In genomic region chr19:5456241-5456921, GRCm38 (mm10) we compare ENCODE assay signal across 8 mouse cellular contexts. TPM values are rescaled to one million over a fixed set of nuclear protein-coding genes. Genes with fewer than 3 reads are reported as not detected.
DNase-seq lines count a peak whose midpoint lies in the region; ATAC-seq and TF ChIP-seq lines count a peak whose summit lies in the region.

No protein-coding gene starts in this region.

- no peak; the same call in 1 of the 2 replicates for ATAC-seq in hindbrain, embryonic 12.5 days (ENCODE audit: low FRiP score)
- no peak for ATAC-seq in liver, embryonic 12.5 days
- ATAC-seq in neural tube, embryonic 12.5 days (ENCODE audit: low FRiP score, low read depth): no peak

- H3K4me2 ChIP-seq in hindbrain, embryonic 12.5 days (replicated peaks): peak overlapping the region; percentile 99
- H3K4me2 ChIP-seq in liver, embryonic 12.5 days: peak overlapping the region; percentile 87
- peak overlapping the region; percentile 99 for H3K4me2 ChIP-seq in neural tube, embryonic 12.5 days (replicated peaks)

- TF ChIP-seq CTCF in embryonic fibroblast, embryonic 13.5 days (IDR thresholded peaks at IDR 0.05; ENCODE audit: borderline replicate concordance, insufficient read depth, low read length): no peak

- H3K9ac ChIP-seq in hindbrain, embryonic 12.5 days: peak overlapping the region; percentile 87
- peak overlapping the region; percentile 73 for H3K9ac ChIP-seq in liver, embryonic 12.5 days
- H3K9ac ChIP-seq in neural tube, embryonic 12.5 days: peak overlapping the region; percentile 88

- H3K4me3 ChIP-seq in embryonic fibroblast, embryonic 13.5 days (ENCODE audit: insufficient read depth, low read length): peak overlapping the region; percentile 70
- H3K4me3 ChIP-seq in hindbrain, embryonic 12.5 days: peak overlapping the region; percentile 77
- H3K4me3 ChIP-seq in liver, embryonic 12.5 days: peak overlapping the region; percentile 69
- H3K4me3 ChIP-seq in neural tube, embryonic 12.5 days: peak overlapping the region; percentile 77

- peaks cover 17% of the 10 kb centered on the region for H3K27me3 ChIP-seq in hindbrain, embryonic 12.5 days
- H3K27me3 ChIP-seq in liver, embryonic 12.5 days (replicated peaks): peaks cover 9% of the 10 kb centered on the region
- H3K27me3 ChIP-seq in neural tube, embryonic 12.5 days (replicated peaks): no peaks in the 10 kb centered on the region; the same call in 1 of the 2 replicates

- DNase-seq in adrenal gland, postnatal 14 days: peak; percentile 45
- DNase-seq in adrenal gland, adult 8-10 months: no peak
- DNase-seq in adrenal gland, adult 18-20 months (ENCODE audit: low spot score in 2 of 2): no peak
- no peak for DNase-seq in urinary bladder, postnatal 25 days (ENCODE audit: low spot score)

- TF ChIP-seq POLR2A in embryonic fibroblast, embryonic 13.5 days (IDR thresholded peaks at IDR 0.05; ENCODE audit: low read depth, low read length): peak; percentile 1; the same call in 1 of the 2 replicates

- 5% methylated on average over 26 of the region's 26 CpGs for WGBS in hindbrain, embryonic 12.5 days
- WGBS in liver, embryonic 12.5 days (ENCODE audit: insufficient replicate concordance): 5% methylated on average over 26 of the region's 26 CpGs
- 4% methylated on average over 26 of the region's 26 CpGs for WGBS in neural tube, embryonic 12.5 days

- H3K9me3 ChIP-seq in hindbrain, embryonic 12.5 days (replicated peaks): no peaks in the 10 kb centered on the region
- no peaks in the 10 kb centered on the region for H3K9me3 ChIP-seq in liver, embryonic 12.5 days (replicated peaks)
- no peaks in the 10 kb centered on the region for H3K9me3 ChIP-seq in neural tube, embryonic 12.5 days

- H3K27ac ChIP-seq in embryonic fibroblast, embryonic 13.5 days (ENCODE audit: insufficient read depth, low read length): peak overlapping the region; percentile 66; the same call in 1 of the 2 replicates
- peak overlapping the region; percentile 94 for H3K27ac ChIP-seq in hindbrain, embryonic 12.5 days
- peak overlapping the region; percentile 54 for H3K27ac ChIP-seq in liver, embryonic 12.5 days
- peak overlapping the region; percentile 93 for H3K27ac ChIP-seq in neural tube, embryonic 12.5 days

- peaks cover 16% of the 10 kb centered on the region; the same call in 1 of the 2 replicates for H3K4me1 ChIP-seq in embryonic fibroblast, embryonic 13.5 days (ENCODE audit: control insufficient read depth, insufficient read depth, low read length)
- H3K4me1 ChIP-seq in hindbrain, embryonic 12.5 days: peaks cover 35% of the 10 kb centered on the region
- H3K4me1 ChIP-seq in liver, embryonic 12.5 days: peaks cover 48% of the 10 kb centered on the region
- peaks cover 35% of the 10 kb centered on the region for H3K4me1 ChIP-seq in neural tube, embryonic 12.5 days

- no peaks in the 10 kb centered on the region for H3K36me3 ChIP-seq in hindbrain, embryonic 12.5 days
- H3K36me3 ChIP-seq in liver, embryonic 12.5 days: peaks cover 19% of the 10 kb centered on the region
- H3K36me3 ChIP-seq in neural tube, embryonic 12.5 days: peaks cover 10% of the 10 kb centered on the region; the same call in 1 of the 2 replicates

RNA-seq across cellular contexts. Expression of gene Ccdc85b, which starts 1.3 kb away (rescaled TPM):
- total RNA-seq in adrenal gland, postnatal 14 days (2021): 8.8 and 11.2 TPM in 2 replicates
- 10 to 100 TPM in 3 of 4 experiments, 1 to 10 TPM in 1; 8.9 to 12.4 (median 11.4) TPM for total RNA-seq in adrenal gland, adult 8-10 months (2022)
- polyA plus RNA-seq in embryonic fibroblast, embryonic 13.5 days (2011; ENCODE audit: insufficient read length, low read depth, missing spikeins): 3.0 and 5.2 TPM in 2 replicates
- polyA plus RNA-seq in hindbrain, embryonic 12.5 days (2016; fragmentation: Nextera tagmentation; extraction: Ambion mirVana): 10.7 and 11.0 TPM in 2 replicates
- polyA plus RNA-seq in liver, embryonic 12.5 days (2016; fragmentation: Nextera tagmentation; extraction: Ambion mirVana): 4.1 and 4.8 TPM in 2 replicates
- polyA plus RNA-seq in neural tube, embryonic 12.5 days (2016; fragmentation: Nextera tagmentation; extraction: Ambion mirVana): 12.9 and 13.0 TPM in 2 replicates
- total RNA-seq in adrenal gland, adult 18-20 months (2021): 1 to 10 TPM; 6.4 TPM

RNA-seq across cellular contexts. Expression of gene Fibp, which starts 4.0 kb away (rescaled TPM):
- total RNA-seq in adrenal gland, postnatal 14 days (2021): 70.8 and 92.6 TPM in 2 replicates
- total RNA-seq in adrenal gland, adult 8-10 months (2022): 100 to 1,000 TPM in 2 of 4 experiments, 10 to 100 TPM in 2; 95.6 to 139 (median 110) TPM
- polyA plus RNA-seq in embryonic fibroblast, embryonic 13.5 days (2011; ENCODE audit: insufficient read length, low read depth, missing spikeins): 53.1 and 66.3 TPM in 2 replicates
- polyA plus RNA-seq in hindbrain, embryonic 12.5 days (2016; fragmentation: Nextera tagmentation; extraction: Ambion mirVana): 133 and 144 TPM in 2 replicates
- polyA plus RNA-seq in liver, embryonic 12.5 days (2016; fragmentation: Nextera tagmentation; extraction: Ambion mirVana): 44.3 and 45.2 TPM in 2 replicates
- polyA plus RNA-seq in neural tube, embryonic 12.5 days (2016; fragmentation: Nextera tagmentation; extraction: Ambion mirVana): 142 and 145 TPM in 2 replicates
- total RNA-seq in adrenal gland, adult 18-20 months (2021): 10 to 100 TPM; 75.0 to 82.0 TPM

RNA-seq across cellular contexts. Expression of gene Fosl1, which starts 9.0 kb away (rescaled TPM):
- total RNA-seq in adrenal gland, postnatal 14 days (2021): 0.98 and 1.1 TPM in 2 replicates
- under 1 TPM in 3 of 4 experiments, not detected in 1; 0.22 to 0.86 (median 0.56) TPM for total RNA-seq in adrenal gland, adult 8-10 months (2022)
- polyA plus RNA-seq in embryonic fibroblast, embryonic 13.5 days (2011; ENCODE audit: insufficient read length, low read depth, missing spikeins): 13.4 and 35.0 TPM in 2 replicates
- not detected in 2 replicates for polyA plus RNA-seq in hindbrain, embryonic 12.5 days (2016; fragmentation: Nextera tagmentation; extraction: Ambion mirVana)
- polyA plus RNA-seq in liver, embryonic 12.5 days (2016; fragmentation: Nextera tagmentation; extraction: Ambion mirVana): not detected in 2 replicates
- polyA plus RNA-seq in neural tube, embryonic 12.5 days (2016; fragmentation: Nextera tagmentation; extraction: Ambion mirVana): not detected in 2 replicates
- 1 to 10 TPM; 1.1 to 4.9 TPM for total RNA-seq in adrenal gland, adult 18-20 months (2021)

RNA-seq across cellular contexts. Expression of gene Ctsw, which starts 11.9 kb away (rescaled TPM):
- 0.85 and 4.2 TPM in 2 replicates for total RNA-seq in adrenal gland, postnatal 14 days (2021)
- 1 to 10 TPM; 1.1 to 2.2 (median 1.6) TPM for total RNA-seq in adrenal gland, adult 8-10 months (2022)
- 0.76 and 1.0 TPM in 2 replicates for polyA plus RNA-seq in embryonic fibroblast, embryonic 13.5 days (2011; ENCODE audit: insufficient read length, low read depth, missing spikeins)
- 3.7 and 4.3 TPM in 2 replicates for polyA plus RNA-seq in hindbrain, embryonic 12.5 days (2016; fragmentation: Nextera tagmentation; extraction: Ambion mirVana)
- polyA plus RNA-seq in liver, embryonic 12.5 days (2016; fragmentation: Nextera tagmentation; extraction: Ambion mirVana): 0.43 and 0.53 TPM in 2 replicates
- polyA plus RNA-seq in neural tube, embryonic 12.5 days (2016; fragmentation: Nextera tagmentation; extraction: Ambion mirVana): 3.3 and 4.2 TPM in 2 replicates
- 1 to 10 TPM; 1.0 to 2.1 TPM for total RNA-seq in adrenal gland, adult 18-20 months (2021)

RNA-seq across cellular contexts. Expression of gene Efemp2, which starts 17.4 kb away (rescaled TPM):
- 42.5 and 45.9 TPM in 2 replicates for total RNA-seq in adrenal gland, postnatal 14 days (2021)
- total RNA-seq in adrenal gland, adult 8-10 months (2022): 100 to 1,000 TPM in 2 of 4 experiments, 10 to 100 TPM in 2; 64.9 to 173 (median 105) TPM
- polyA plus RNA-seq in embryonic fibroblast, embryonic 13.5 days (2011; ENCODE audit: insufficient read length, low read depth, missing spikeins): 368 and 420 TPM in 2 replicates
- polyA plus RNA-seq in hindbrain, embryonic 12.5 days (2016; fragmentation: Nextera tagmentation; extraction: Ambion mirVana): 75.3 and 81.0 TPM in 2 replicates
- polyA plus RNA-seq in liver, embryonic 12.5 days (2016; fragmentation: Nextera tagmentation; extraction: Ambion mirVana): 30.0 and 30.6 TPM in 2 replicates
- polyA plus RNA-seq in neural tube, embryonic 12.5 days (2016; fragmentation: Nextera tagmentation; extraction: Ambion mirVana): 58.3 and 60.3 TPM in 2 replicates
- total RNA-seq in adrenal gland, adult 18-20 months (2021): 10 to 100 TPM; 56.9 to 91.1 TPM

Comparison
In these comparisons a context has a peak if more than half of its experiments do, and no peak if none do; other contexts are left out.
1. RNA of gene Fosl1, which starts 9.0 kb away (polyA plus RNA-seq): 13.4 to 35.0 TPM in embryonic fibroblast, embryonic 13.5 days; not detected in hindbrain, embryonic 12.5 days, not detected in liver, embryonic 12.5 days and not detected in neural tube, embryonic 12.5 days; every median in the first group is over 10 times any median in the second.
2. Peak in every context shown above with its lines, with median percentiles within 50 percentile points of each other: H3K27ac ChIP-seq, H3K4me3 ChIP-seq, H3K4me2 ChIP-seq and H3K9ac ChIP-seq.